Mouse (Mus musculus): ENCODE data around the gene Gtf3a. TPM values are rescaled to one million over a fixed set of nuclear protein-coding genes. Genes with fewer than 3 reads are reported as not detected.
A peak's percentile ranks its signal among the peaks of the same experiment; 100 is the strongest.

The Gtf3a gene
- polyA plus RNA-seq, 1 experiment from 2014 or later: 31.6 TPM

- Histone ChIP-seq H3K4me3 (ENCODE audit: low read depth, low read length) (no peak overlapping the region), H3K9ac (replicated peaks) (no peak overlapping the region), H3K4me1 (ENCODE audit: insufficient read depth) (peaks cover under 1% of the 10 kb centered on the region), H3K27me3 (ENCODE audit: insufficient read depth, low read length) (no peaks in the 10 kb centered on the region), H3K4me2 (ENCODE audit: low read depth, low read length) (no peak overlapping the region), H3K9me3 (ENCODE audit: low read length) (no peaks in the 10 kb centered on the region), H3K36me3 (replicated peaks; ENCODE audit: insufficient read depth, low read length) (no peaks in the 10 kb centered on the region), H3K27ac (ENCODE audit: low read depth) (no peak overlapping the region)
- TF ChIP-seq CTCF (IDR thresholded peaks at IDR 0.05; ENCODE audit: low read depth): no peak
- no peak for TF ChIP-seq EP300 (IDR thresholded peaks at IDR 0.05; ENCODE audit: low read depth)
- no peak for ATAC-seq
- 72% methylated on average over 15 of the region's 15 CpGs for WGBS (ENCODE audit: insufficient replicate concordance)
- no peak for DNase-seq
Observed at GRCm38 (mm10) chr5:146942965-146943364, 5.5 kb upstream of the Gtf3a start.

- no peak for TF ChIP-seq EP300 (IDR thresholded peaks at IDR 0.05; ENCODE audit: low read depth)
- peak; percentile 39 for TF ChIP-seq CTCF (IDR thresholded peaks at IDR 0.05; ENCODE audit: low read depth)
- no peak for ATAC-seq
- Histone ChIP-seq H3K9me3 (ENCODE audit: low read length) (no peaks in the 10 kb centered on the region), H3K36me3 (replicated peaks; ENCODE audit: insufficient read depth, low read length) (no peaks in the 10 kb centered on the region), H3K27ac (ENCODE audit: low read depth) (no peak overlapping the region), H3K27me3 (ENCODE audit: insufficient read depth, low read length) (no peaks in the 10 kb centered on the region), H3K4me3 (ENCODE audit: low read depth, low read length) (no peak overlapping the region), H3K4me2 (ENCODE audit: low read depth, low read length) (no peak overlapping the region), H3K9ac (replicated peaks) (no peak overlapping the region), H3K4me1 (ENCODE audit: insufficient read depth) (peaks cover 12% of the 10 kb centered on the region)
- no peak for DNase-seq
- WGBS (ENCODE audit: insufficient replicate concordance): 90% methylated on average over 2 of the region's 2 CpGs
Observed at GRCm38 (mm10) chr5:146944568-146944967, 3.9 kb upstream of the Gtf3a start.

- ATAC-seq (no peak), DNase-seq (no peak)
- Histone ChIP-seq H3K36me3 (replicated peaks; ENCODE audit: insufficient read depth, low read length) (peaks cover 13% of the 10 kb centered on the region; the same call in 1 of the 2 replicates), H3K9ac (replicated peaks) (no peak overlapping the region), H3K27ac (ENCODE audit: low read depth) (no peak overlapping the region), H3K4me3 (ENCODE audit: low read depth, low read length) (no peak overlapping the region), H3K4me2 (ENCODE audit: low read depth, low read length) (no peak overlapping the region), H3K27me3 (ENCODE audit: insufficient read depth, low read length) (no peaks in the 10 kb centered on the region), H3K9me3 (ENCODE audit: low read length) (no peaks in the 10 kb centered on the region), H3K4me1 (ENCODE audit: insufficient read depth) (peaks cover 18% of the 10 kb centered on the region)
- TF ChIP-seq EP300 (IDR thresholded peaks at IDR 0.05; ENCODE audit: low read depth): no peak
- 75% methylated on average over 9 of the region's 9 CpGs for WGBS (ENCODE audit: insufficient replicate concordance)
Observed at GRCm38 (mm10) chr5:146946682-146947081, 1.8 kb upstream of the Gtf3a start.

GRCm38 (mm10) chr5:146947497-146947896 lies 960 bp upstream of the Gtf3a start:
- peak overlapping the region; percentile 97; the same call in 1 of the 2 replicates for H3K4me2 ChIP-seq (ENCODE audit: low read depth, low read length)
- no peak overlapping the region for H3K9ac ChIP-seq (replicated peaks)
- no peaks in the 10 kb centered on the region for H3K27me3 ChIP-seq (ENCODE audit: insufficient read depth, low read length)
- DNase-seq: no peak
- WGBS (ENCODE audit: insufficient replicate concordance): 41% methylated on average over 6 of the region's 6 CpGs
- no peaks in the 10 kb centered on the region for H3K9me3 ChIP-seq (ENCODE audit: low read length)
- no peak overlapping the region for H3K4me3 ChIP-seq (ENCODE audit: low read depth, low read length)
- ATAC-seq: no peak
- H3K27ac ChIP-seq (ENCODE audit: low read depth): no peak overlapping the region
- peaks cover 18% of the 10 kb centered on the region for H3K4me1 ChIP-seq (ENCODE audit: insufficient read depth)
- TF ChIP-seq EP300 (IDR thresholded peaks at IDR 0.05; ENCODE audit: low read depth) (no peak), CTCF (IDR thresholded peaks at IDR 0.05; ENCODE audit: low read depth) (no peak)
- H3K36me3 ChIP-seq (replicated peaks; ENCODE audit: insufficient read depth, low read length): peaks cover 20% of the 10 kb centered on the region

- TF ChIP-seq CTCF (IDR thresholded peaks at IDR 0.05; ENCODE audit: low read depth) (no peak), EP300 (IDR thresholded peaks at IDR 0.05; ENCODE audit: low read depth) (no peak)
- H3K4me1 ChIP-seq (ENCODE audit: insufficient read depth): peaks cover 18% of the 10 kb centered on the region
- DNase-seq: no peak
- H3K4me3 ChIP-seq (ENCODE audit: low read depth, low read length): peak overlapping the region; percentile 86
- H3K9me3 ChIP-seq (ENCODE audit: low read length): no peaks in the 10 kb centered on the region
- no peaks in the 10 kb centered on the region for H3K27me3 ChIP-seq (ENCODE audit: insufficient read depth, low read length)
- H3K4me2 ChIP-seq (ENCODE audit: low read depth, low read length): peak overlapping the region; percentile 97
- H3K27ac ChIP-seq (ENCODE audit: low read depth): peak overlapping the region; percentile 91
- WGBS (ENCODE audit: insufficient replicate concordance): 15% methylated on average over 10 of the region's 10 CpGs
- peak overlapping the region; percentile 80 for H3K9ac ChIP-seq (replicated peaks)
- no peak for ATAC-seq
- peaks cover 26% of the 10 kb centered on the region for H3K36me3 ChIP-seq (replicated peaks; ENCODE audit: insufficient read depth, low read length)
Observed at GRCm38 (mm10) chr5:146948041-146948507, 383 bp upstream of the Gtf3a start.

GRCm38 (mm10) chr5:146954576-146954975 lies 6.1 kb downstream of the Gtf3a start:
- DNase-seq: no peak
- Histone ChIP-seq H3K27me3 (ENCODE audit: insufficient read depth, low read length) (no peaks in the 10 kb centered on the region), H3K4me3 (ENCODE audit: low read depth, low read length) (no peak overlapping the region), H3K27ac (ENCODE audit: low read depth) (no peak overlapping the region), H3K36me3 (replicated peaks; ENCODE audit: insufficient read depth, low read length) (peaks cover 78% of the 10 kb centered on the region), H3K4me1 (ENCODE audit: insufficient read depth) (peaks cover 8% of the 10 kb centered on the region; the same call in 1 of the 2 replicates), H3K4me2 (ENCODE audit: low read depth, low read length) (no peak overlapping the region), H3K9ac (replicated peaks) (no peak overlapping the region), H3K9me3 (ENCODE audit: low read length) (no peaks in the 10 kb centered on the region)
- TF ChIP-seq CTCF (IDR thresholded peaks at IDR 0.05; ENCODE audit: low read depth): no peak
- TF ChIP-seq EP300 (IDR thresholded peaks at IDR 0.05; ENCODE audit: low read depth): no peak
- no peak for ATAC-seq
- WGBS (ENCODE audit: insufficient replicate concordance): 85% methylated on average over 7 of the region's 7 CpGs

GRCm38 (mm10) chr5:146955651-146956050 lies 7.2 kb downstream of the Gtf3a start:
- TF ChIP-seq CTCF (IDR thresholded peaks at IDR 0.05; ENCODE audit: low read depth) (no peak), EP300 (IDR thresholded peaks at IDR 0.05; ENCODE audit: low read depth) (no peak)
- H3K27ac ChIP-seq (ENCODE audit: low read depth): no peak overlapping the region
- H3K9ac ChIP-seq (replicated peaks): no peak overlapping the region
- 86% methylated on average over 5 of the region's 5 CpGs for WGBS (ENCODE audit: insufficient replicate concordance)
- peaks cover 74% of the 10 kb centered on the region for H3K36me3 ChIP-seq (replicated peaks; ENCODE audit: insufficient read depth, low read length)
- H3K9me3 ChIP-seq (ENCODE audit: low read length): no peaks in the 10 kb centered on the region
- H3K27me3 ChIP-seq (ENCODE audit: insufficient read depth, low read length): no peaks in the 10 kb centered on the region
- ATAC-seq (no peak), DNase-seq (no peak)
- no peak overlapping the region for H3K4me3 ChIP-seq (ENCODE audit: low read depth, low read length)
- H3K4me2 ChIP-seq (ENCODE audit: low read depth, low read length): no peak overlapping the region
- 0 out of 2 replicates have a peak, but pooled peaks cover 3% of the 10 kb centered on the region for H3K4me1 ChIP-seq (ENCODE audit: insufficient read depth)
